ENCODE assay signal across 12 mouse cellular contexts in the genomic region with DNA sequence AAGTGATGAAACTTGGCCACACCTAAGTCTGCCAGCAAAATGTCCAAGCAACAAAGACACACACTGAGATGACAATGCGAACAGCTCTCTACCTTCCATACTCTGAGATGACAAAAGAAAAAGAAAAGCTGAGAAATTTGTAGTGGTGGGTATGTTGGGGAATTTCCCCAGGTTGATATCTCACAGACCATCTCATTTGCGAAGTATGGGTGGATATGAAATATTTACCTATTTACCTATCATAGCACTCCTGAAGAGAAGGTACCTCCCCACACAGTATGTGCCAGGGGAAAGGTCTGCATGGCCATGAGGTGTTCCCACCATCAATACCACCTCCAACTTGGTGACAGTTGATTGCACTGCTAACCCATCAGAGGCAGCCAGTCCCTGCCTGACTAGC.
"Had no signal": no experiment of that assay in that cellular context is flagged by ENCODE, and none has a peak within 500 bp of the region (broad histone marks: within the 10 kb centered on the region; RNA-seq: fewer than 3 reads in every experiment).

No protein-coding gene starts in this region.

- DNase-seq: retina, postnatal 1 day; right cerebral cortex, adult 18-20 months; right cerebral cortex, postnatal 14 days; right cerebral cortex, postnatal 25 days; right cerebral cortex, postnatal 4 days; spleen, adult 18-20 months; thymus, adult 18-20 months; thymus, adult 2 months; thymus, postnatal 14 days; thymus, postnatal 25 days; thymus, postnatal 36 days; thymus, postnatal 4 days had no signal
